Mouse (Mus musculus) bone marrow macrophage, adult 2 months (primary cell): Measurements from ENCODE around the gene Pcsk1n. TPM values are rescaled to one million over a fixed set of nuclear protein-coding genes. Genes with fewer than 3 reads are reported as not detected.

ENCODE experiments used
- H3K27ac ChIP-seq: 2 replicates; pipeline ENCODE4 v1.5.1; 2012; ENCODE audit warnings: low read depth, low read length; ENCODE audit not compliant: insufficient read depth
- H3K4me1 ChIP-seq: 2 replicates; pipeline ENCODE4 v1.6.1; 2012; ENCODE audit warnings: low read length; ENCODE audit not compliant: control insufficient read depth, insufficient read depth
- H3K4me3 ChIP-seq: 2 replicates; pipeline ENCODE4 v1.5.1; 2012; ENCODE audit warnings: mild to moderate bottlenecking, low read length, moderate library complexity; ENCODE audit not compliant: insufficient read depth
- CTCF ChIP-seq: IDR thresholded peaks from 2 replicates; pipeline ENCODE4 v1.5.1; 2012; ENCODE audit warnings: low read depth, mild to moderate bottlenecking, low read length, moderate library complexity
- POLR2A ChIP-seq: IDR thresholded peaks from 2 replicates; pipeline ENCODE4 v1.6.1; 2012; ENCODE audit warnings: mild to moderate bottlenecking, low read depth, low read length, borderline replicate concordance
- polyA plus RNA-seq: library from polyadenylated mRNA; stranded (reverse); fragments of >200 nt; gene quantifications from 2 replicates; pipeline ENCODE4 v1.2.4, GENCODE M21; 2012; ENCODE audit not compliant: missing spikeins, insufficient read depth, insufficient read length

The Pcsk1n gene
- polyA plus RNA-seq, 1 experiment, result not detected

GRCm38 (mm10) chrX:7937667-7938066 is 18.0 kb downstream of the Pcsk1n start:
- no peak for TF ChIP-seq POLR2A
- TF ChIP-seq CTCF, result no peak
- no peak overlapping the region for H3K4me3 ChIP-seq
- no peak overlapping the region for H3K27ac ChIP-seq
- H3K4me1 ChIP-seq, result no peaks in the 10 kb centered on the region

- Histone ChIP-seq H3K4me1 (peaks cover 4% of the 10 kb centered on the region), H3K4me3 (no peak overlapping the region), H3K27ac (no peak overlapping the region)
- TF ChIP-seq POLR2A (no peak), CTCF (no peak)
Observed at GRCm38 (mm10) chrX:7945618-7946017, 26.0 kb downstream of the Pcsk1n start.

- Histone ChIP-seq H3K4me1 (peaks cover 4% of the 10 kb centered on the region), H3K27ac (peak within 1 kb of the TSS; percentile 32; the same call in 1 of the 2 replicates), H3K4me3 (peak within 1 kb of the TSS; percentile 61)
- TF ChIP-seq POLR2A (no peak), CTCF (no peak)
Observed at GRCm38 (mm10) chrX:7947108-7947899, 27.7 kb downstream of the Pcsk1n start, which contains the start of gene Hdac6. Gene Hdac6, minus strand, starts transcription at chrX:7947889.

- Histone ChIP-seq H3K27ac (peak overlapping the region; percentile 32; the same call in 1 of the 2 replicates), H3K4me1 (peaks cover 4% of the 10 kb centered on the region), H3K4me3 (peak overlapping the region; percentile 61)
- TF ChIP-seq POLR2A (no peak), CTCF (no peak)
Observed at GRCm38 (mm10) chrX:7947900-7948492, 28.4 kb downstream of the Pcsk1n start.

- H3K27ac ChIP-seq, result no peak overlapping the region
- TF ChIP-seq POLR2A (no peak), CTCF (no peak)
- peaks cover 4% of the 10 kb centered on the region for H3K4me1 ChIP-seq
- H3K4me3 ChIP-seq, result no peak overlapping the region
Observed at GRCm38 (mm10) chrX:7950091-7950490, 30.5 kb downstream of the Pcsk1n start.

- no peak overlapping the region for H3K4me3 ChIP-seq
- TF ChIP-seq POLR2A (no peak), CTCF (no peak)
- no peak overlapping the region for H3K27ac ChIP-seq
- peaks cover under 1% of the 10 kb centered on the region for H3K4me1 ChIP-seq
Observed at GRCm38 (mm10) chrX:7958868-7959267, 39.2 kb downstream of the Pcsk1n start.

GRCm38 (mm10) chrX:7963829-7964626 is 44.4 kb downstream of the Pcsk1n start:
- Histone ChIP-seq H3K4me3 (no peak overlapping the region), H3K27ac (no peak overlapping the region), H3K4me1 (peaks cover 4% of the 10 kb centered on the region)
- TF ChIP-seq POLR2A, result no peak
- TF ChIP-seq CTCF, result no peak

GRCm38 (mm10) chrX:7966161-7966560 is 46.5 kb downstream of the Pcsk1n start:
- H3K27ac ChIP-seq, result no peak overlapping the region
- H3K4me3 ChIP-seq, result no peak overlapping the region
- H3K4me1 ChIP-seq, result peaks cover 4% of the 10 kb centered on the region
- TF ChIP-seq POLR2A (no peak), CTCF (no peak)

GRCm38 (mm10) chrX:7967596-7968201 is 48.1 kb downstream of the Pcsk1n start:
- TF ChIP-seq CTCF, result no peak
- peaks cover 4% of the 10 kb centered on the region for H3K4me1 ChIP-seq
- no peak overlapping the region for H3K27ac ChIP-seq
- no peak overlapping the region for H3K4me3 ChIP-seq
